Mouse (Mus musculus) myocyte (in vitro differentiated cells): ENCODE measurements around the gene Arid1b. TPM values are rescaled to one million over a fixed set of nuclear protein-coding genes. Genes with fewer than 3 reads are reported as not detected.
A peak's percentile ranks its signal among the peaks of the same experiment; 100 is the strongest.

Experiments
- H3K27me3 ChIP-seq: one replicate; pipeline ENCODE4 v1.6.1; 2011; ENCODE audit not compliant: control insufficient read depth, insufficient read depth, insufficient read length
- H3K36me3 ChIP-seq: one replicate; pipeline ENCODE4 v1.6.1; 2011; ENCODE audit not compliant: control insufficient read depth, insufficient read depth
- H3K4me2 ChIP-seq: one replicate; pipeline ENCODE4 v1.6.1; 2011; ENCODE audit warnings: low read depth, control low read depth
- H3K4me3 ChIP-seq: one replicate; pipeline ENCODE4 v1.5.1; 2011; ENCODE audit warnings: mild to moderate bottlenecking, control low read depth, moderate library complexity
- H3K79me2 ChIP-seq: one replicate; pipeline ENCODE4 v1.6.1; 2011; ENCODE audit not compliant: control insufficient read depth, insufficient read depth
- H3ac ChIP-seq: one replicate; pipeline ENCODE4 v1.6.1; 2011; ENCODE audit not compliant: control insufficient read depth, insufficient read length
- CEBPB ChIP-seq: IDR thresholded peaks from 2 replicates; pipeline ENCODE4 v1.6.1; 2011; ENCODE audit warnings: mild to moderate bottlenecking, moderate library complexity; ENCODE audit not compliant: poor library complexity, insufficient read depth, severe bottlenecking
- E2F4 ChIP-seq: IDR thresholded peaks from one replicate; pipeline ENCODE4 v1.6.1; 2011; ENCODE audit warnings: mild to moderate bottlenecking, control low read depth, moderate library complexity; ENCODE audit not compliant: insufficient read depth
- MAX ChIP-seq: IDR thresholded peaks from one replicate; pipeline ENCODE4 v1.6.1; 2011; ENCODE audit warnings: low read depth, mild to moderate bottlenecking, control low read depth
- MYOD1 ChIP-seq, 3 experiments: IDR thresholded peaks; one replicate each; pipeline ENCODE4 v1.6.1; 2011; ENCODE audit warnings: control low read depth in 2 of 3, low read depth in 2 of 3, mild to moderate bottlenecking in 2 of 3, moderate library complexity in 1 of 3; ENCODE audit not compliant: insufficient read length in 2 of 3, control insufficient read depth in 1 of 3
- MYOG ChIP-seq, 3 experiments: IDR thresholded peaks; one replicate each; pipeline ENCODE4 v1.6.1; 2011; ENCODE audit warnings: control low read depth in 2 of 3, low read depth in 2 of 3, mild to moderate bottlenecking in 2 of 3; ENCODE audit not compliant: insufficient read length in 2 of 3, control insufficient read depth in 1 of 3, insufficient read depth in 1 of 3
- POLR2A ChIP-seq: IDR thresholded peaks from one replicate; pipeline ENCODE4 v1.6.1; 2011; ENCODE audit warnings: low read depth, mild to moderate bottlenecking, control low read depth, moderate library complexity; ENCODE audit not compliant: insufficient read length
- POLR2AphosphoS2 ChIP-seq: IDR thresholded peaks from one replicate; pipeline ENCODE4 v1.6.1; 2011; ENCODE audit warnings: low read depth, control low read depth; ENCODE audit not compliant: insufficient read length
- REST ChIP-seq: IDR thresholded peaks from one replicate; pipeline ENCODE4 v1.6.1; 2011; ENCODE audit warnings: mild to moderate bottlenecking, control low read depth, moderate library complexity; ENCODE audit not compliant: insufficient read depth, insufficient read length
- SRF ChIP-seq: IDR thresholded peaks from one replicate; pipeline ENCODE4 v1.6.1; 2011; ENCODE audit warnings: low read depth; ENCODE audit not compliant: control insufficient read depth, insufficient read length
- TCF12 ChIP-seq: IDR thresholded peaks from one replicate; pipeline ENCODE4 v1.6.1; 2011; ENCODE audit warnings: mild to moderate bottlenecking, control low read depth; ENCODE audit not compliant: poor library complexity, insufficient read depth, severe bottlenecking
- TCF3 ChIP-seq: IDR thresholded peaks from one replicate; pipeline ENCODE4 v1.6.1; 2011; ENCODE audit warnings: low read depth, control low read depth; ENCODE audit not compliant: insufficient read length
- USF1 ChIP-seq: IDR thresholded peaks from one replicate; pipeline ENCODE4 v1.6.1; 2011; ENCODE audit warnings: low read depth, mild to moderate bottlenecking, control low read depth, moderate library complexity
- polyA plus RNA-seq: library from polyadenylated mRNA; unstranded; fragments of >200 nt; fragmentation: generic; extraction: Trizol; gene quantifications from one replicate; pipeline ENCODE4 v1.2.1, GENCODE M21; 2012; ENCODE audit warnings: missing spikeins

Arid1b gene
- polyA plus RNA-seq, 1 experiment = 10.9 TPM

GRCm38 (mm10) chr17:5134271-5134670 lies 140.1 kb downstream of the Arid1b start:
- no peak overlapping the region for H3K4me3 ChIP-seq

GRCm38 (mm10) chr17:5137936-5138335 lies 143.8 kb downstream of the Arid1b start:
- Histone ChIP-seq H3ac (no peak overlapping the region), H3K27me3 (no peaks in the 10 kb centered on the region), H3K4me2 (peak overlapping the region; percentile 84), H3K79me2 (peaks cover 36% of the 10 kb centered on the region), H3K36me3 (no peaks in the 10 kb centered on the region), H3K4me3 (no peak overlapping the region)
- no peak for TF ChIP-seq POLR2AphosphoS2

More at GRCm38 (mm10) chr17:5134271-5134670, 140.1 kb downstream of the Arid1b start:
- Histone ChIP-seq H3ac (no peak overlapping the region), H3K79me2 (peaks cover 13% of the 10 kb centered on the region), H3K27me3 (no peaks in the 10 kb centered on the region), H3K4me2 (no peak overlapping the region), H3K36me3 (no peaks in the 10 kb centered on the region)
- TF ChIP-seq MYOD1 (IDR thresholded peaks at IDR 0.05; ENCODE audit: control insufficient read depth in 1 of 3, insufficient read length in 2 of 3, low read depth in 2 of 3) (no peak), REST (no peak), SRF (no peak), MYOG (IDR thresholded peaks at IDR 0.05; ENCODE audit: control insufficient read depth in 1 of 3, insufficient read depth in 1 of 3, insufficient read length in 2 of 3, low read depth in 2 of 3) (no peak), MAX (no peak), TCF3 (no peak), USF1 (no peak), E2F4 (no peak), POLR2A (no peak), TCF12 (no peak), CEBPB (no peak), POLR2AphosphoS2 (no peak)

GRCm38 (mm10) chr17:5138641-5139205 lies 144.6 kb downstream of the Arid1b start:
- Histone ChIP-seq H3ac (no peak overlapping the region), H3K36me3 (no peaks in the 10 kb centered on the region), H3K79me2 (peaks cover 42% of the 10 kb centered on the region), H3K4me3 (no peak overlapping the region), H3K27me3 (no peaks in the 10 kb centered on the region), H3K4me2 (peak overlapping the region; percentile 84)
- peak; percentile 82 for TF ChIP-seq USF1
- no peak for TF ChIP-seq TCF3
- TF ChIP-seq MAX = peak; percentile 4
- TF ChIP-seq MYOG (IDR thresholded peaks at IDR 0.05; ENCODE audit: control insufficient read depth in 1 of 3, insufficient read depth in 1 of 3, insufficient read length in 2 of 3, low read depth in 2 of 3) = no peak
- no peak for TF ChIP-seq CEBPB
- no peak for TF ChIP-seq POLR2A
- TF ChIP-seq REST = no peak
- no peak for TF ChIP-seq TCF12
- no peak for TF ChIP-seq SRF
- no peak for TF ChIP-seq POLR2AphosphoS2
- TF ChIP-seq MYOD1 (IDR thresholded peaks at IDR 0.05; ENCODE audit: control insufficient read depth in 1 of 3, insufficient read length in 2 of 3, low read depth in 2 of 3) = peak in 1 of 3 experiments; percentile 47
- TF ChIP-seq E2F4 = no peak

GRCm38 (mm10) chr17:5139553-5139952 lies 145.4 kb downstream of the Arid1b start:
- no peak overlapping the region for H3ac ChIP-seq
- peaks cover 51% of the 10 kb centered on the region for H3K79me2 ChIP-seq
- H3K36me3 ChIP-seq = no peaks in the 10 kb centered on the region
- TF ChIP-seq MAX = no peak
- TF ChIP-seq TCF12 = no peak
- no peak for TF ChIP-seq CEBPB
- TF ChIP-seq USF1 = no peak
- no peak for TF ChIP-seq E2F4
- no peak for TF ChIP-seq TCF3
- TF ChIP-seq POLR2AphosphoS2 = no peak
- no peak for TF ChIP-seq REST
- H3K4me3 ChIP-seq = no peak overlapping the region
- peak overlapping the region; percentile 84 for H3K4me2 ChIP-seq
- H3K27me3 ChIP-seq = no peaks in the 10 kb centered on the region

- H3K4me3 ChIP-seq = no peak overlapping the region
- TF ChIP-seq POLR2AphosphoS2 (no peak), REST (no peak), MAX (no peak), USF1 (no peak), TCF3 (peak; percentile 41), TCF12 (no peak), POLR2A (no peak), CEBPB (no peak), SRF (no peak), MYOG (IDR thresholded peaks at IDR 0.05; ENCODE audit: control insufficient read depth in 1 of 3, insufficient read depth in 1 of 3, insufficient read length in 2 of 3, low read depth in 2 of 3) (peak in 2 of 3 experiments; percentile 50 to 84), MYOD1 (IDR thresholded peaks at IDR 0.05; ENCODE audit: control insufficient read depth in 1 of 3, insufficient read length in 2 of 3, low read depth in 2 of 3) (peak in 2 of 3 experiments; percentile 60 to 87), E2F4 (no peak)
- H3K4me2 ChIP-seq = no peak overlapping the region
- H3ac ChIP-seq = no peak overlapping the region
- peaks cover 49% of the 10 kb centered on the region for H3K79me2 ChIP-seq
- H3K27me3 ChIP-seq = no peaks in the 10 kb centered on the region
- no peaks in the 10 kb centered on the region for H3K36me3 ChIP-seq
Measured at GRCm38 (mm10) chr17:5143735-5144439, 149.8 kb downstream of the Arid1b start.
